Comparison of ENCODE assay signal across 7 mouse cellular contexts in genomic region chr16:33166284-33166683, GRCm38 (mm10). TPM values are rescaled to one million over a fixed set of nuclear protein-coding genes. Genes with fewer than 3 reads are reported as not detected.
DNase-seq lines count a peak whose midpoint lies in the region; ATAC-seq and TF ChIP-seq lines count a peak whose summit lies in the region.
"Not testable (repeated sequence)": the region's sequence is repeated elsewhere in the genome, so short reads cannot be mapped to it uniquely, and the experiment has no call there.

No protein-coding gene starts in this region.

- H3K9ac ChIP-seq in MEL (ENCODE audit: control insufficient read depth, low read depth, low read length, poor library complexity, severe bottlenecking); forebrain, embryonic 11.5 days (ENCODE audit: low read length); intestine, postnatal 0 days (ENCODE audit: low read depth, low read length); liver, embryonic 13.5 days; midbrain, embryonic 14.5 days (replicated peaks; ENCODE audit: low read length): not testable (repeated sequence)

- ATAC-seq in forebrain, embryonic 11.5 days (replicated peaks; ENCODE audit: low FRiP score); intestine, postnatal 0 days; liver, embryonic 13.5 days (ENCODE audit: low read depth); midbrain, embryonic 14.5 days (ENCODE audit: low FRiP score, low TSS enrichment): not testable (repeated sequence)

- not testable (repeated sequence) for H3K9me3 ChIP-seq in MEL (replicated peaks; ENCODE audit: insufficient read depth, low read length); forebrain, embryonic 11.5 days (ENCODE audit: control insufficient read depth, low read length); intestine, postnatal 0 days (ENCODE audit: control insufficient read depth); liver, embryonic 13.5 days (replicated peaks); midbrain, embryonic 14.5 days (ENCODE audit: control insufficient read depth, low read length)

- H3K27me3 ChIP-seq in MEL (ENCODE audit: control insufficient read depth in 1 of 2, insufficient read depth in 2 of 2, low read length in 2 of 2); forebrain, embryonic 11.5 days (ENCODE audit: control insufficient read depth, insufficient read depth, low read length); intestine, postnatal 0 days (replicated peaks; ENCODE audit: control insufficient read depth, insufficient read depth, low read length); liver, embryonic 13.5 days; midbrain, embryonic 14.5 days (ENCODE audit: control insufficient read depth, insufficient read depth, low read length): not testable (repeated sequence)

- not testable (repeated sequence) for H3K27ac ChIP-seq in MEL (ENCODE audit: control insufficient read depth, low read depth, low read length); forebrain, embryonic 11.5 days (ENCODE audit: low read depth, low read length); intestine, postnatal 0 days (ENCODE audit: low read depth, low read length); liver, embryonic 13.5 days; midbrain, embryonic 14.5 days (replicated peaks; ENCODE audit: low read depth, low read length)

- peak; percentile 90 for DNase-seq in MEL (ENCODE audit: low read depth, low spot score)
- peak; percentile 62 for DNase-seq in c-Kit-positive CD71-positive TER-119-positive erythroid progenitor cells, embryonic 14.5 days (ENCODE audit: low spot score)
- peak; percentile 69 for DNase-seq in forebrain, embryonic 11.5 days (ENCODE audit: low spot score)
- peak; percentile 47 for DNase-seq in liver, embryonic 13.5 days
- peak; percentile 40 for DNase-seq in midbrain, embryonic 14.5 days
- DNase-seq in spleen, postnatal 4 days (ENCODE audit: low spot score in 2 of 2) = peak; percentile 54 to 79

- H3K4me3 ChIP-seq in MEL (ENCODE audit: control insufficient read depth in 1 of 2, insufficient read depth in 1 of 2, low read depth in 2 of 2, low read length in 2 of 2); forebrain, embryonic 11.5 days (ENCODE audit: low read depth, low read length); intestine, postnatal 0 days (ENCODE audit: low read depth, low read length); liver, embryonic 13.5 days (replicated peaks); midbrain, embryonic 14.5 days (replicated peaks; ENCODE audit: low read depth, low read length): not testable (repeated sequence)

- not testable (repeated sequence) for TF ChIP-seq EP300 in MEL (IDR thresholded peaks at IDR 0.05; ENCODE audit: low read depth in 1 of 2, low read length in 2 of 2)

- H3K4me1 ChIP-seq in MEL (ENCODE audit: control insufficient read depth in 1 of 2, insufficient read depth in 2 of 2, low read length in 2 of 2); forebrain, embryonic 11.5 days (replicated peaks; ENCODE audit: control insufficient read depth, insufficient read depth, low read length); intestine, postnatal 0 days (replicated peaks; ENCODE audit: control insufficient read depth, insufficient read depth, low read length); liver, embryonic 13.5 days (replicated peaks); midbrain, embryonic 14.5 days (ENCODE audit: control insufficient read depth, insufficient read depth, low read length): not testable (repeated sequence)

- TF ChIP-seq CTCF in MEL (IDR thresholded peaks at IDR 0.05 in 2 of 3, conservative IDR thresholded peaks at IDR 0.05 in 1 of 3; ENCODE audit: control insufficient read depth in 1 of 3, insufficient read depth in 1 of 3, low read depth in 2 of 3, low read length in 3 of 3, poor library complexity in 1 of 3, severe bottlenecking in 1 of 3) = peak; percentile 59 to 89 (median 84)
- TF ChIP-seq CTCF in intestine, postnatal 0 days (IDR thresholded peaks at IDR 0.05; ENCODE audit: low read depth) = peak; percentile 69

- TF ChIP-seq POLR2A in MEL (IDR thresholded peaks at IDR 0.05; ENCODE audit: control insufficient read depth in 1 of 2, insufficient read depth in 1 of 2, low read depth in 1 of 2, low read length in 2 of 2, poor library complexity in 1 of 2) = not testable (repeated sequence)

- H3K36me3 ChIP-seq in MEL (ENCODE audit: control insufficient read depth in 1 of 2, insufficient read depth in 2 of 2, low read length in 2 of 2); forebrain, embryonic 11.5 days (ENCODE audit: control insufficient read depth, insufficient read depth, low read length); intestine, postnatal 0 days (ENCODE audit: control insufficient read depth, insufficient read depth); liver, embryonic 13.5 days; midbrain, embryonic 14.5 days (ENCODE audit: control insufficient read depth, insufficient read depth, low read length): not testable (repeated sequence)

- 69% methylated on average over 6 of the region's 6 CpGs for WGBS in forebrain, embryonic 11.5 days
- WGBS in intestine, postnatal 0 days = 66% methylated on average over 6 of the region's 6 CpGs
- 45% methylated on average over 6 of the region's 6 CpGs for WGBS in liver, embryonic 13.5 days (ENCODE audit: insufficient replicate concordance)
- WGBS in midbrain, embryonic 14.5 days = 67% methylated on average over 6 of the region's 6 CpGs

- not testable (repeated sequence) for H3K4me2 ChIP-seq in forebrain, embryonic 11.5 days (ENCODE audit: low read depth, low read length, severe bottlenecking); intestine, postnatal 0 days (replicated peaks; ENCODE audit: low read depth); liver, embryonic 13.5 days; midbrain, embryonic 14.5 days (ENCODE audit: low read length)

- not testable (repeated sequence) for H3K79me2 ChIP-seq in MEL (ENCODE audit: control insufficient read depth, insufficient read depth, low read length, poor library complexity)

- TF ChIP-seq RAD21 in MEL (IDR thresholded peaks at IDR 0.05; ENCODE audit: low read depth, low read length) = peak; percentile 72

TF ChIP-seq in MEL, 35 proteins besides CTCF, POLR2A, EP300 and RAD21:
- TF ChIP-seq SMC3 (IDR thresholded peaks at IDR 0.05; ENCODE audit: low read depth, low read length) (peak; percentile 82), TBP (IDR thresholded peaks at IDR 0.05; ENCODE audit: low read depth, low read length) (0 out of 2 replicates have a peak, but pooled peaks have one; percentile 58), SIN3A (IDR thresholded peaks at IDR 0.05; ENCODE audit: low read length) (peak; percentile 44), ZNF384 (IDR thresholded peaks at IDR 0.05; ENCODE audit: low read depth, low read length) (peak; percentile 73), ZC3H11A (IDR thresholded peaks at IDR 0.05; ENCODE audit: low read depth, low read length) (peak; percentile 65)

RNA-seq across cellular contexts. Expression of gene Osbpl11, which starts 18.6 kb away (rescaled TPM):
- total RNA-seq in MEL (2012; rRNA removed) = 6.9 and 7.1 TPM in 2 replicates
- polyA plus RNA-seq in MEL (2012; ENCODE audit: insufficient read depth in 1 of 2, insufficient read length in 2 of 2, low read depth in 1 of 2, low replicate concordance in 2 of 2, missing spikeins in 1 of 2) = 10 to 100 TPM in 1 of 2 experiments, not detected in 1; 10.3 TPM
- polyA plus RNA-seq in forebrain, embryonic 11.5 days (2014; fragmentation: Nextera tagmentation; extraction: Ambion mirVana) = 26.2 and 26.7 TPM in 2 replicates
- polyA plus RNA-seq in intestine, postnatal 0 days (2015; fragmentation: Nextera tagmentation; extraction: Ambion mirVana) = 9.2 and 10.0 TPM in 2 replicates
- polyA plus RNA-seq in liver, embryonic 13.5 days (2015; fragmentation: Nextera tagmentation; extraction: Ambion mirVana) = 5.2 and 5.8 TPM in 2 replicates
- 16.4 and 21.5 TPM in 2 replicates for polyA plus RNA-seq in midbrain, embryonic 14.5 days (2014; fragmentation: Nextera tagmentation; extraction: Ambion mirVana)

Comparison
In these comparisons a context has a peak if more than half of its experiments do, and no peak if none do; other contexts are left out.
1. DNase-seq: peak in every context shown above with its lines; median percentile 90 in MEL; 69 in forebrain, embryonic 11.5 days; 66 in spleen, postnatal 4 days; 62 in c-Kit-positive CD71-positive TER-119-positive erythroid progenitor cells, embryonic 14.5 days; 47 in liver, embryonic 13.5 days; 40 in midbrain, embryonic 14.5 days.